Mouse (Mus musculus): ENCODE measurements around the gene Phykpl.

DNA sequence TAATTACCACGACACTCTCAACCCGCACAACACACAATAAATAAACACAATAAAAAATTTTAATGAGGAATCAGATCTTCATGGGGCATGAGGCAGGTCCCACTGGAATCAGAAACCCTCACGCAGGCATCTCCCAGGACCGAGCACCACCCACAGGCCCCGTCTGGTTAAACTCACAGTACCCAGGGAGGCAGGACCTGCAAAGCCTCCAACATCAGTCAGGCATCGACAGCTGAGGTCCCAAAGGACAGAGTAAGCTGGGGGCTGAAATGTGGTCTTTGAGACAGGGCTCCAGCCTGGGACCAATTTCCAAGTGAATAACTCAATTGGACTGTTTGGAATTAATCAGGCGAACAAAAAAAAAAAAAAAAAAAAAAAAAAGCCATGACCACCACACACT is 46.2 kb upstream of the Phykpl start:
- TF ChIP-seq CTCF (IDR thresholded peaks at IDR 0.05; ENCODE audit: low read depth) (no peak), EP300 (IDR thresholded peaks at IDR 0.05; ENCODE audit: low read depth) (no peak)

All from heart, postnatal 0 days (tissue).